Mouse (Mus musculus): ENCODE measurements around the gene Gm6993. TPM values are rescaled to one million over a fixed set of nuclear protein-coding genes. Genes with fewer than 3 reads are reported as not detected.

Gene Gm6993
- polyA plus RNA-seq, 1 experiment: not detected

DNA sequence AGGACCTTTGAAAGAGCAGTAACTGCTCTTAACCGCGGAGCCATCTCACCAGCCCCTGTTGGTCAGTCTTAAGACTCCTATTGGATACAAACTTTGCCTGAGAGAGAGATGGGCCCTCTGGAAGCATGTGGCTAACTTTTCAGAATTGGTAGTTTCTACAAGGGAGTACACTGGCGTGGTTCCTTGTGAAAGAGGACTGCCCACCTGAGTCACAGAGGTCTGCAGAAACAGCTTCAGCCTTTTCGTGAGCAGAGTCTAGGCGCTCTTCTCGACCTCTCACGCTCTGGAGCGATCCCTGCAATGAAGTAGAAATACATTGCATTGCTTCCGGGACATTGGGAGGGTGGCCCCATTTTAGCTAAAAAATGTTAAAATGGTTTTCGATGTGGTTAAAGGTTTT lies 29.8 kb downstream of the Gm6993 start:
- Histone ChIP-seq H3K27ac (ENCODE audit: control insufficient read depth, insufficient read depth, low read depth, low read length, poor library complexity) (no peak overlapping the region), H3K4me1 (ENCODE audit: control insufficient read depth, insufficient read depth, low read length) (no peaks in the 10 kb centered on the region), H3K4me3 (replicated peaks; ENCODE audit: control insufficient read depth, low read depth, low read length) (no peak overlapping the region)
- no peak for TF ChIP-seq CTCF (IDR thresholded peaks at IDR 0.05; ENCODE audit: control insufficient read depth, insufficient read depth, low read length)
- no peak for TF ChIP-seq POLR2A (IDR thresholded peaks at IDR 0.05; ENCODE audit: borderline replicate concordance, control insufficient read depth, low read depth, low read length)
- 88% methylated on average over 10 of the region's 10 CpGs for WGBS

DNA sequence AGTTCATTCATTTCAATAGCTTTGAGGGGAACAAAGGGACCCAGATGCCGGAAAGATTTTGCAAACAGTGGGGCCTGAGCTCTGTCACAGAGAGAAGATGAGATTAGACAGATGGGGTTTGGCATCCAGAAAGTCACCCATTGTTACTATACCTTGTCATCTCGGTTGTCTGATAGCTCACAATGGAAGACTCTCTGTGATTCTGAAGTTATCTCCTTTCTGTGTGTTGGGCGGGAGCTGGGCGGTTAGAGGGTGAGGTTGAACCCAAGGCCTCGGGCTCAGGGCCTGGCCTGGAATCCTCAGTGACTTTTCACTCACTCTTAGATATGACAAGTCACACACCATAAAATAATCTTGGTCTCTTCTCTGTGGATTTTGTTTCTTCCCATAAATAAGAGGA lies 30.2 kb downstream of the Gm6993 start:
- TF ChIP-seq POLR2A (IDR thresholded peaks at IDR 0.05; ENCODE audit: borderline replicate concordance, control insufficient read depth, low read depth, low read length) (no peak), CTCF (IDR thresholded peaks at IDR 0.05; ENCODE audit: control insufficient read depth, insufficient read depth, low read length) (no peak)
- 77% methylated on average over 5 of the region's 5 CpGs for WGBS

DNA sequence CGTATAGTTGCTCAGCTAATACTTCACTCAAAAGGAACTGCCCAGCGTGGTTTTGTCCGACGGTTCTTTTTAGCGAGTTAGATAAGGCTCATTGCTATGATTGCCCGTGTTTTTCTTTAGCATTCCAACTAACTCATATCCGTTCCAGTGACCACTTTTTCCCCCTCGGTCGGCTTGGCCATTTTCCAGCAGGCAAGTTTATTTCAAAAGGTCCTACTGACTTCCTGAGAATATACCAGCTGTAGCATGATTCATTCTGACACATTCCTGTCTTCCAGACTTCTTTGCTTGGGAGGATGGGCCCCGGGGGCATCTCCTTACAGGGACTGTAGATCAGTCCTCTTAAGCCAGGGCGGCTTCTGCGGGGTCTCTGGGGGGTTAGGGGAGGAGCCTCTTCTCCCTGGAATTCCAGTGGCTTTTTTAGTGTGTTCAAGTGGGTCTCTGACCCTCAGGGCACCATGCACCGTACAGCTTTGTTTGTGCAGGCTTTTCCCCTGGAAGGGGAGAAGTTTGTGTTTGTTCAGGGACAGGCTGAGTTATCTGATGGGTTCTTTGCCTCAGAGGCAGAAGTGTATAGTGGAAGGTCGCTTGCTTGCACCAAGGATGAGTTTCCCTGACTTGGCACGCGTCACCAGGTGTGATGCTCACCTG lies 30.9 kb downstream of the Gm6993 start:
- 23% methylated on average over 16 of the region's 16 CpGs for WGBS
- TF ChIP-seq CTCF (IDR thresholded peaks at IDR 0.05; ENCODE audit: control insufficient read depth, insufficient read depth, low read length) (no peak), POLR2A (IDR thresholded peaks at IDR 0.05; ENCODE audit: borderline replicate concordance, control insufficient read depth, low read depth, low read length) (no peak)
- no peak overlapping the region for H3K4me3 ChIP-seq (replicated peaks; ENCODE audit: control insufficient read depth, low read depth, low read length)

More for the DNA sequence above, 30.2 kb downstream of the Gm6993 start:
- H3K27ac ChIP-seq (ENCODE audit: control insufficient read depth, insufficient read depth, low read depth, low read length, poor library complexity): no peak overlapping the region
- no peak overlapping the region for H3K4me3 ChIP-seq (replicated peaks; ENCODE audit: control insufficient read depth, low read depth, low read length)
- H3K4me1 ChIP-seq (ENCODE audit: control insufficient read depth, insufficient read depth, low read length): no peaks in the 10 kb centered on the region

DNA sequence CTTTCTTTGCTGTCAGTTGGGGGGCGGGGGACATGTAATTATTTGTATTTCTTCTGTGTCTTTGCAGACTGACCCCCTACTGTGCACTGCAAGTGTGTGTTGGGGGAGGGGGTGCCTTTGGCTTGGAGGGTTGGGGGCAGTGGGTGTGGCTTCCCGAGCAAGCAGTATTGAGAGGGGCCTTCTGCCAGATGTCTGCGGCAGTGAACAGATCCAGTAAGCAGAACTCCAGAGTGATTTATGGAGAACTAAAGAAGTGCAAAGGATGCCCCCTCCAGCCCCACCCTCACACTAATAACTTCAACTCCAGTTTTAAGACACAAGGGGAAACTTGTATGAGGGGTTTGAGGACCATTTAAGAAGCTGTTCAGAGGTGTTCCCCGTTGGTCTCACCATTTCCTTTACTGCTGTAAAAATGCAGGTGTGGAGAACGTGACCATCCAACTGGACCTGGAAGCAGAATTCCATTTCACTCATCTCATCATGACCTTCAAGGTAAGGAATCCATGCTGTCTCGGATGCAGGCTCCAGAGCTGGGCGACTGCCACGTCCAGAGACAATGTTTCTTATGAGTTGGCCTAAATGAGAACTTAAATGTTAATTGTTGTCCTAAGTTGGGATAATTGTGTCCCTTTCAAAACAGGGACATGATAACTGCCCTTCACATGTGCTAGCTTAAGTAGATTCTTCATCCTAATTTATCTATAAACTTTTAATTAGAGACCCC lies 31.6 kb downstream of the Gm6993 start:
- no peaks in the 10 kb centered on the region for H3K4me1 ChIP-seq (ENCODE audit: control insufficient read depth, insufficient read depth, low read length)
- no peak overlapping the region for H3K4me3 ChIP-seq (replicated peaks; ENCODE audit: control insufficient read depth, low read depth, low read length)
- 60% methylated on average over 8 of the region's 8 CpGs for WGBS
- H3K27ac ChIP-seq (ENCODE audit: control insufficient read depth, insufficient read depth, low read depth, low read length, poor library complexity): no peak overlapping the region
- TF ChIP-seq POLR2A (IDR thresholded peaks at IDR 0.05; ENCODE audit: borderline replicate concordance, control insufficient read depth, low read depth, low read length): no peak
- TF ChIP-seq CTCF (IDR thresholded peaks at IDR 0.05; ENCODE audit: control insufficient read depth, insufficient read depth, low read length): no peak

More for the DNA sequence above, 30.9 kb downstream of the Gm6993 start:
- H3K4me1 ChIP-seq (ENCODE audit: control insufficient read depth, insufficient read depth, low read length): no peaks in the 10 kb centered on the region
- no peak overlapping the region for H3K27ac ChIP-seq (ENCODE audit: control insufficient read depth, insufficient read depth, low read depth, low read length, poor library complexity)

DNA sequence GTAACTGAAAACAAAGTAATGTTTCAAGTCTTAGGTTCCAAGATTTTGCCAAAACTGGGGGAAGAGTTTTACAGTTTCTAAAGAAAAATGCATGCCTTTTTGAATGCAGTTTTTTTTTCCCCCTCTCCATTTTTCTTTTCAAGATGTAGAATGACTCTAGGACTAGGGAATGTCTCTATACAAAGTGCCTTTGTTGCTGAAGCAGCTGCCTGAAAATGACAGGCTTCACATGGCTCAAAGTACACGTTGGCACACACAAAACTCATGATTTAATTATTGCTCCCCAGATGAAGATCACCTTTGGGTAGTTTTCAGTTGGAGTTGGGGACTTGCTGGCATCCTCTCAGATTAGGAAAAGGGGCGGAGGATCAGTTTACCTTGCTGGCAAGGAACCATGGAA lies 32.3 kb downstream of the Gm6993 start:
- no peak overlapping the region for H3K4me3 ChIP-seq (replicated peaks; ENCODE audit: control insufficient read depth, low read depth, low read length)
- 64% methylated on average over 2 of the region's 2 CpGs for WGBS
- TF ChIP-seq POLR2A (IDR thresholded peaks at IDR 0.05; ENCODE audit: borderline replicate concordance, control insufficient read depth, low read depth, low read length): no peak
- no peak for TF ChIP-seq CTCF (IDR thresholded peaks at IDR 0.05; ENCODE audit: control insufficient read depth, insufficient read depth, low read length)
- H3K4me1 ChIP-seq (ENCODE audit: control insufficient read depth, insufficient read depth, low read length): no peaks in the 10 kb centered on the region
- no peak overlapping the region for H3K27ac ChIP-seq (ENCODE audit: control insufficient read depth, insufficient read depth, low read depth, low read length, poor library complexity)

DNA sequence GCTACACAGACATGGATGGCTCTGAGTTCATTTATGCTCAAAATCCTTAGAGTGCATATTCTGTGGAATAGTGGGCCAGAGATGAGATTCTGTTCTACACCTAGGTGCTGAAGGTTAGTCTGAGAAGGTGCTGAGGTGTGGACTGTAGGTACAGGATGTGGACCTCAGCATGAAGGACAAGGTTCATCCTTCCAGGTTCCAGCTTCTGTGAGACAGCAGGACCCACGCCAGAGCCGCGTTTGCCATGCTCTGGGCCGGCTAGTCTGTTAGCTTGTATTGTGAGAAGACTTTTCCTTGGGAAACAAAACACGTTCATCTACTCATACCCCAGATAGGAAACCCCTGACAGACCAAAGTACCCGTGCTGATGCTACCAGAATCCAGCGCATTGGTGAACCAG lies 33.1 kb downstream of the Gm6993 start:
- 78% methylated on average over 7 of the region's 7 CpGs for WGBS
- Histone ChIP-seq H3K27ac (ENCODE audit: control insufficient read depth, insufficient read depth, low read depth, low read length, poor library complexity) (no peak overlapping the region), H3K4me3 (replicated peaks; ENCODE audit: control insufficient read depth, low read depth, low read length) (no peak overlapping the region), H3K4me1 (ENCODE audit: control insufficient read depth, insufficient read depth, low read length) (no peaks in the 10 kb centered on the region)
- TF ChIP-seq CTCF (IDR thresholded peaks at IDR 0.05; ENCODE audit: control insufficient read depth, insufficient read depth, low read length) (no peak), POLR2A (IDR thresholded peaks at IDR 0.05; ENCODE audit: borderline replicate concordance, control insufficient read depth, low read depth, low read length) (no peak)

DNA sequence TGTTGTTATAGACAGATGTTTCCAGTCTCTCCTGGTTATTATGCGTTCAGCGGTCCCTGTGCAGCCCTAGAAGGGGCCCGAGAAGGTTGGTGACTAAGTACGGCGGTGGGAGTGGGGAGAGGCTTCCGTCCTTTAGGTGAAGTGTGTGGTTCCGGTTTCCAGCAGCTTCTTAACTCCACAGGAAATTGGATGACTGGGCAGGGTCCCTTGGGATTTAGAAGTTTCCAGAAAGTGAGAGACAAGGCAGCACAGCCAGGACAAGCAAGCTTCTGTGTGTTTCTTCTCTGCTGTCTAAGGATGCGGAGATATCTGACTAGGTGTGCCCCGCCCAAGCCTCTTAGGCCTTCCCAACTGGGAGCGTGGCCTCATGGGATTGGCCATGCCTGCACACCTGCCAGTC lies 34.8 kb downstream of the Gm6993 start:
- TF ChIP-seq CTCF (IDR thresholded peaks at IDR 0.05; ENCODE audit: control insufficient read depth, insufficient read depth, low read length) (no peak), POLR2A (IDR thresholded peaks at IDR 0.05; ENCODE audit: borderline replicate concordance, control insufficient read depth, low read depth, low read length) (no peak)
- Histone ChIP-seq H3K4me3 (replicated peaks; ENCODE audit: control insufficient read depth, low read depth, low read length) (no peak overlapping the region), H3K4me1 (ENCODE audit: control insufficient read depth, insufficient read depth, low read length) (no peaks in the 10 kb centered on the region), H3K27ac (ENCODE audit: control insufficient read depth, insufficient read depth, low read depth, low read length, poor library complexity) (no peak overlapping the region)
- 75% methylated on average over 10 of the region's 10 CpGs for WGBS

DNA sequence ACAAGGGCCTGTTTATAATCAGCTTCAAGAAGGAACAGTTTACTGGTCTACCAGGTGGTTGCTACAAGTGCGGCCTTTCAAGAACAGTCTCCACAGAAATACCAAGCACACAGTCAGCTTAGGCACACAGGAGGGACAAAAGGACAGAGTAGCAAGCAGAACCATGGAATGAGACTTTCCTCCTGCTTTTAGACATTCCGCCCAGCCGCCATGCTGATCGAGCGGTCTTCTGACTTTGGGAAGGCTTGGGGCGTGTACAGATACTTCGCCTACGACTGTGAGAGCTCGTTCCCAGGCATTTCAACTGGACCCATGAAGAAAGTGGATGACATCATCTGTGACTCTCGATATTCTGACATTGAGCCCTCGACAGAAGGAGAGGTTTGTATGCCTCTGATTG lies 37.7 kb downstream of the Gm6993 start:
- 84% methylated on average over 11 of the region's 11 CpGs for WGBS
- TF ChIP-seq CTCF (IDR thresholded peaks at IDR 0.05; ENCODE audit: control insufficient read depth, insufficient read depth, low read length) (no peak), POLR2A (IDR thresholded peaks at IDR 0.05; ENCODE audit: borderline replicate concordance, control insufficient read depth, low read depth, low read length) (no peak)
- no peak overlapping the region for H3K4me3 ChIP-seq (replicated peaks; ENCODE audit: control insufficient read depth, low read depth, low read length)
- no peaks in the 10 kb centered on the region for H3K4me1 ChIP-seq (ENCODE audit: control insufficient read depth, insufficient read depth, low read length)
- H3K27ac ChIP-seq (ENCODE audit: control insufficient read depth, insufficient read depth, low read depth, low read length, poor library complexity): no peak overlapping the region

All from bone marrow, adult 2 months (tissue).